Mouse (Mus musculus): Measurements from ENCODE around the gene Arhgdia. TPM values are rescaled to one million over a fixed set of nuclear protein-coding genes. Genes with fewer than 3 reads are reported as not detected.

Arhgdia gene
- polyA plus RNA-seq, 1 experiment from 2014 or later: 458 TPM

DNA sequence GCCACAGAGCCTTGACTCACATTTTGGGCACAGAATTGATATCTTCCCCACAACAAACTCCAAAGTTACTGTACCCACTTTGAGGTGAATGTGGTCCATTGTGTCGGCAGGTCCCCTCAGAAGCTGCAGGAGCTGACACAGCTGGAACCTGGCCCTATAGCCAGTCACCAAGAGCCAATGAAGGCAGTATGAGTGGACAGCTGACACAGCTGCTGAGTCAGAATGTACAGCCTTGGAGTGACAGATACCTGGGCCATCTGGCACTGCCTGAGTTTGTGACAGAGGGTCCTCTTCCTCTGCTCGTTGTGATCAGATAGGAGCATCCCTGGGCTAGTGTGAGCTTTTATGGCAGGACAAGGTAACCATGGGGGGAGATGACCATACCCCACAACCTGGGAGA lies 26.2 kb downstream of the Arhgdia start:
- Histone ChIP-seq H3K36me3 (replicated peaks) (peaks cover 13% of the 10 kb centered on the region; the same call in 1 of the 2 replicates), H3K4me1 (peaks cover 4% of the 10 kb centered on the region), H3K9me3 (no peaks in the 10 kb centered on the region), H3K4me2 (no peak overlapping the region), H3K9ac (no peak overlapping the region), H3K27ac (no peak overlapping the region), H3K27me3 (replicated peaks) (no peaks in the 10 kb centered on the region), H3K4me3 (no peak overlapping the region)
- no peak for ATAC-seq (replicated peaks)
- WGBS: 93% methylated on average over 2 of the region's 2 CpGs

DNA sequence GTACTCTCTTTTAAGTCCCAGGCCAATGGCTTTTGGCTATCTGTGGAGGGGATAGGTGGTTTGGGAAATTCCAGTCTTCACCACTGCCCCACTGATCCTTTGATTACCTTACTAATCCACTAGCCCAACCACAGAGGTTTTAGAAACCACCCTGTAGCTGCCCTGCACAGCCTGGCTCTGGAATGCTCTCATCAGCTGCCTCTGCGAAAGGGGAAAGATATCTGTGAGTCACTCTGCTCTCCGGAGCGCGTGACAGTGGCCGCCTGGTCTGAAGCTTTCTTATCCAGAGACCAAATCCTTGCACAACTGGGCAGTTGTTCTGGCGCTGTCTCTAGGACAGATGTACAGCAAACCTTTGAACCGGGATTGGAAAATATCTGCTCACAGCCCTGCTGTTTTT lies 26.6 kb downstream of the Arhgdia start:
- H3K4me3 ChIP-seq: no peak overlapping the region
- no peaks in the 10 kb centered on the region for H3K27me3 ChIP-seq (replicated peaks)
- no peaks in the 10 kb centered on the region for H3K9me3 ChIP-seq
- no peak overlapping the region for H3K4me2 ChIP-seq
- no peak overlapping the region for H3K27ac ChIP-seq
- ATAC-seq (replicated peaks): no peak
- H3K36me3 ChIP-seq (replicated peaks): peaks cover 9% of the 10 kb centered on the region; the same call in 1 of the 2 replicates
- WGBS: 83% methylated on average over 7 of the region's 7 CpGs
- peaks cover 8% of the 10 kb centered on the region for H3K4me1 ChIP-seq
- H3K9ac ChIP-seq: no peak overlapping the region

DNA sequence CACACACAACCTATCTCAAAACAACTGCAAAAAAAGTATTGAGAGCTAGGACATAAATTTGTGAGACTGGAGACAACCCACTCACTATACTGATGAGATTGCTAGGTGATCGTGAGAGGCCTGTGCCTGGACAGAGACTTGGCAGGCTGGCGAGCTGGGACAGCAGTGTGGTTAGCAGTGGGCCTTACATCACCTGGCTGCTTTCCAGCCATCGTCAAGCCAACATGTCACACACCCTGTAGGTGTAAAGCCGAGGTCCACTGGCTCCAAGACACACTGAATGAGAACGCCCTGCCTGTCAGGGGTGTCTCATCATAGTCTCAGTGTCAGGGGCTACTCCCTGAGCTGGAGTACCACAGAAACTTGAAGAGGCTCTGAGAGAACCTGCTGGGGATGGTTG lies 28.7 kb downstream of the Arhgdia start:
- ATAC-seq (replicated peaks): no peak
- 76% methylated on average over 5 of the region's 5 CpGs for WGBS
- Histone ChIP-seq H3K9ac (no peak overlapping the region), H3K4me1 (peaks cover 21% of the 10 kb centered on the region), H3K27ac (no peak overlapping the region), H3K4me2 (no peak overlapping the region), H3K4me3 (no peak overlapping the region), H3K9me3 (no peaks in the 10 kb centered on the region), H3K27me3 (replicated peaks) (no peaks in the 10 kb centered on the region), H3K36me3 (replicated peaks) (no peaks in the 10 kb centered on the region)

DNA sequence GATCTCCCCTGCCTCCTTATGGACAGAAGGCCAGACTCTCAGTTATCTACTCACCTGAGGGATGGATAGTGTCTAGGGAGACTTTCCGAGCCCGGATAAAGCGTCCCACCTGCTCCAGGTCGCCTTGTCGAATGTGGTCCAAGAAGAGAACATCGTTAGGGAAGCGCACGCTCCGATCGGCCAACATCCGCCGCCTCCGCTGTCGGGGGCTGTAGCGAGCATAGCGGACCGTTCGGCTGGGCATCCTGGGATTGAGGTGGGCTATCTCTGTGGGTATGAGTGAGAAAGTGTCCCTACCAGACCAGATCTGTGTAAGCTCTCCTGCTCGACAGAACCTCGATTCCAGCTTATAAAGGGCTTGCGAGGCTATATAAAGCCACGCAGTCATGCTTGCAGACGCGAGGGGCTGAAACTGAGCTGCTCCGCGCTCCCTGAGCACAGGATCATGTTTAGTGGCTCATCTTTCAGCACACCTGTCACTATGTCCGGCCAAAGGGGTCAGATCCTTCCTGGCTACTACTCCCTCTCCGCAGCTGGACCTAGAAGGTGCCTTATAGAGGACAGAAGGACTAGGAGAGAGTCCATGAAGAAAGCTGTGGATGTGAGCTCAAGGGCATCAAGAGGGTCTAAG lies 30.5 kb downstream of the Arhgdia start, which contains the start of gene Ppp1r27:
Gene Ppp1r27 (minus strand): TSS at position 323 of the 631 bp plus-strand sequence.
- peak within 1 kb of the TSS; percentile 99 for H3K4me3 ChIP-seq
- peak within 1 kb of the TSS; percentile 85 for H3K27ac ChIP-seq
- peaks cover 27% of the 10 kb centered on the region for H3K4me1 ChIP-seq
- H3K36me3 ChIP-seq (replicated peaks): no peaks in the 10 kb centered on the region
- no peaks in the 10 kb centered on the region for H3K27me3 ChIP-seq (replicated peaks)
- no peak for ATAC-seq (replicated peaks)
- 92% methylated on average over 28 of the region's 28 CpGs for WGBS
- H3K9ac ChIP-seq: peak within 1 kb of the TSS; percentile 99
- H3K9me3 ChIP-seq: no peaks in the 10 kb centered on the region
- H3K4me2 ChIP-seq: peak within 1 kb of the TSS; percentile 91

DNA sequence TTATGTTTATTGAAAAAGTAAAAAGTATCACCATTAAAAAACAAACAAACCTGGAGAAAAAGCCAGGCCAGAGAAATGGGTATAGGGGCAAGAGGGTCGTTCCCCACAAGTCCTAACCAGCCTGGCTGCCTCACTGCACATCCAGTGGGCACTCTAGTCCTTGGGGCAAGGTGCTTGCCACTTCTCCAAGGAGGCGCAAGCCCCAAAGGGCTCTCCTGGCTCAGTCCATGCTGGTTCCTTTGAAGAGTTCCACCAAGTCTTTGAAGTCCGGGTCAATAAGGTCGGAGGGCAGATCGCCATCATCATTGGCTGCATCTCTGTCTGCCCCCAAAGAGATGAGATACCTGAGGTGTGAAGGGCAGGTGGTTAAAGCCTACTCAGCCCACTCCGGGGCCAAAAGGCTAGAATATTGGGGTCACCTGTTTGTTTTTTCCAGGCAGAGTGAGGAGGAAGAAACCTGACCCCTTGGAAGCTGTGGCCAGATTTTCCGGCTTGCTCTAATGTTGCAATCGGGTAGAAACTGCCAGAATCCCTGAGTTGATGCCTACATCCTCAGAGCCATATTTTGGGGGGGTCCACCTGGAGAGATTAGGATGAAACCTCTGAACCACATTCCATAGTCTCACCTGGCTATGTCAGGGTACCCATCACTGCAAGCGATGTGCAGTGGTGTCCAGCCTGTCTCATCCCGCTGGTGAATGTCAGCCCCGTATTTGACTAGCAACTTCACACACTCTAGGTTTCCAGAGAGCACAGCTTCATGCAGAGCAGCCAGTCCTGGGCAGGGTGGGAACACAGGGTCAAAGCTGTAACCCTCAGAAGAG lies 31.2 kb downstream of the Arhgdia start:
- Histone ChIP-seq H3K4me2 (peak overlapping the region; percentile 91), H3K4me1 (peaks cover 27% of the 10 kb centered on the region), H3K4me3 (peak overlapping the region; percentile 99), H3K36me3 (replicated peaks) (no peaks in the 10 kb centered on the region), H3K27me3 (replicated peaks) (no peaks in the 10 kb centered on the region), H3K9me3 (no peaks in the 10 kb centered on the region), H3K27ac (peak overlapping the region; percentile 85), H3K9ac (peak overlapping the region; percentile 99)
- WGBS: 64% methylated on average over 11 of the region's 11 CpGs
- peak; percentile 51; the same call in 1 of the 2 replicates for ATAC-seq (replicated peaks)

DNA sequence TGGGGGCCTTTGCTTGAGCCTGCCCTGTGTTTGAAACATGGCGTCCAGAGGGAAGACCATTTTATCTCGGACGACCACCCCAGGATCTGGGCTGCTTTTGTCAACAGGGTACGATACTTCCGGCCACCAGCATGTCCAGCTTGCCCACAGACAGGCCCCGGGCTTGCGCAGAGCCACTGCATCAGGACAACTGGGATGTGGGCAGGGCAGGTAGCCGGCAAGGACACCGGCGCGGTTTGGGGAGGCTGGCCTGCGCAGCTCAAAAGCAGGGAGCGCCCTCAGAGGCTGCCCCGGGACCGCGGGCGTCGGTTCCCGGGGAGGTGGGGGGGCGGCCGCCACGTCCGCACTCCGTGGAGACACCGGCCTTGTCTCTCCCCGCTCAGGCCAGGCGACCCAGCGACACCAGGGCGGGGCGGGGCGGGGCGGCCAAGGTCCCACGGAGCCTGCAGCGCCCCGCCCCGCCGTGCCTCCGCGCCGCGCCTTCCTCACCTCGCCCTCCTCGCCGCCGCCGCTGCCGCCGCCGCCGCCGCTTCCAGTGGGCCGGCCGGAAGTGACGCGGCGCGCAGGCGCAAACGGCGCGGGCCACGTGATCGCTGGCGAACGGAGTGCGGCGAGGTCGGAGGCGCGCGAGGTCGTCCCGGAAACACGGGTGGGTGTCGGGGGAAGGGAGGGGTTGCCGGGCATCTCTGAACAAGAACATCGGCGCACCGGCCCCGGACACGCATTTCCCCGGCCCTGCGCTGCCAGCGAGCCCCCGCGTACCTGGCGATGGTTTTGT lies 32.1 kb downstream of the Arhgdia start, which contains the start of gene Mcrip1:
Gene Mcrip1 (minus strand): TSS at position 560 of the 778 bp plus-strand sequence.
- H3K4me1 ChIP-seq: peaks cover 27% of the 10 kb centered on the region
- ATAC-seq (replicated peaks): peak; percentile 90
- H3K27ac ChIP-seq: peak within 1 kb of the TSS; percentile 85
- no peaks in the 10 kb centered on the region for H3K27me3 ChIP-seq (replicated peaks)
- H3K9ac ChIP-seq: peak within 1 kb of the TSS; percentile 99
- H3K4me2 ChIP-seq: peak within 1 kb of the TSS; percentile 91
- no peaks in the 10 kb centered on the region for H3K9me3 ChIP-seq
- no peaks in the 10 kb centered on the region for H3K36me3 ChIP-seq (replicated peaks)
- peak within 1 kb of the TSS; percentile 99 for H3K4me3 ChIP-seq
- under 1% methylated on average over 65 of the region's 87 CpGs for WGBS

DNA sequence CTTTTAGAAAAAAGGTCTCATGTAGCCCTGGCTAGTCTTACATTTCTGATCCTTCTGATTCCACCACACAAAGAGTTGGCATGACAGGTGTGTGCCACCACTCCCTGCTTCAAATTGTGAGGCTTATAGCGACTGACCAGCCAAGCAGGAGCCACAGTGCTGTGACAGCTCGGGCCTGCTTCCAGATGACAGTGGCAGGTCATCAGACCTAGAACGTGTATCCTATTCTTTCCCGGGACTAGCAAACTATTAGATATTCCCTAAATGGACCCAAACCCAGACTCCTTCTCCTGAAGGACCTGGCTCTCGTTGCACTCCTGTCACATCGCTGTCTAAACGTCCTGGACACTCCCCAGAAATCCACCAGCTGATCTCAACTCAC lies 32.6 kb downstream of the Arhgdia start:
- WGBS: 26% methylated on average over 7 of the region's 7 CpGs
- no peaks in the 10 kb centered on the region for H3K27me3 ChIP-seq (replicated peaks)
- H3K4me3 ChIP-seq: peak overlapping the region; percentile 99
- ATAC-seq (replicated peaks): no peak
- H3K4me2 ChIP-seq: peak overlapping the region; percentile 91
- H3K36me3 ChIP-seq (replicated peaks): peaks cover 5% of the 10 kb centered on the region; the same call in 1 of the 2 replicates
- H3K4me1 ChIP-seq: peaks cover 27% of the 10 kb centered on the region
- H3K27ac ChIP-seq: peak overlapping the region; percentile 85
- H3K9me3 ChIP-seq: no peaks in the 10 kb centered on the region
- peak overlapping the region; percentile 99 for H3K9ac ChIP-seq

DNA sequence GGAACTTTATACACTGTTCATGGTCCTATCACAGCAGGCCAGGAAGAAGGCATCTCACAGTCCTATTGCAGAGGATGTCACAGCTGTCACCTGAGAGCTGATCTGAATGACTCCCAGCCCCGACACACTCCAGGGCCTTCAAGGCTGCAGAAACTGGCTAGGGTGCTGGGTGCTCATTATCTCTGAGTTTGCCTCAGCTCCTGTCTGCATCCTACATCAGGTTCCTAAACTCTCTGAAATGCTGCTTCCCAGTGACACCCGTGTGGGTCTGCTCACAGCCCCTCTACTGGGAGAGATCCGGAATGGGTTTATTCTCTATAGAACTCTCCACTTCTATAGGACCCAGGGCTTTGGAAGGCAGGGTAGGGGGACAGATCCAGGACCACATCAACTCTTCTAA lies 33.2 kb downstream of the Arhgdia start:
- 87% methylated on average over 3 of the region's 3 CpGs for WGBS
- no peaks in the 10 kb centered on the region for H3K27me3 ChIP-seq (replicated peaks)

DNA sequence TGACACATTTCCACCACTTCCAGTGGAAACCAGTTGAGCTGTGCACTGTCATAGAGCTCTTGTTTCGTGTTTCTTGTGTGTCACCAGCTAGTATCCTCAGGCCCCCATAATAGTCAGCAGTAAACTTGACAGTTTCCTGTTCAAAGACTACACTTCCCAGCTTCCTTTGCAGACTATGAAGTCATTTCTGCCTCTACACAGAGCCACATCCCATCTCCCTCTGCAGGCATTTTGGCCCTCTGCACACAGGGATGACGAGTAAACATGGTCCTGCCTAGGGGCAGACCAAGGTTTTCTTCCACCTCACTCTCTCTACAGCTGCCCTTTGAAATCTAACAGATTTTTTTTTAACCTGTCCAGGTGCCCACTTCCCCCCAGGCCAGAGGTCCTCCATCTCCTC lies 34.0 kb downstream of the Arhgdia start:
- Histone ChIP-seq H3K9ac (no peak overlapping the region), H3K27me3 (replicated peaks) (no peaks in the 10 kb centered on the region), H3K27ac (no peak overlapping the region), H3K9me3 (no peaks in the 10 kb centered on the region), H3K4me1 (peaks cover 27% of the 10 kb centered on the region), H3K4me2 (no peak overlapping the region), H3K4me3 (no peak overlapping the region), H3K36me3 (replicated peaks) (peaks cover 18% of the 10 kb centered on the region)
- no peak for ATAC-seq (replicated peaks)
- WGBS: 58% methylated on average over 2 of the region's 2 CpGs

More for the DNA sequence above, 33.2 kb downstream of the Arhgdia start:
- ATAC-seq (replicated peaks): no peak
- Histone ChIP-seq H3K36me3 (replicated peaks) (peaks cover 10% of the 10 kb centered on the region; the same call in 1 of the 2 replicates), H3K4me3 (peak overlapping the region; percentile 99), H3K4me1 (peaks cover 27% of the 10 kb centered on the region), H3K4me2 (peak overlapping the region; percentile 91), H3K9me3 (no peaks in the 10 kb centered on the region), H3K27ac (no peak overlapping the region), H3K9ac (peak overlapping the region; percentile 99; the same call in 1 of the 2 replicates)

DNA sequence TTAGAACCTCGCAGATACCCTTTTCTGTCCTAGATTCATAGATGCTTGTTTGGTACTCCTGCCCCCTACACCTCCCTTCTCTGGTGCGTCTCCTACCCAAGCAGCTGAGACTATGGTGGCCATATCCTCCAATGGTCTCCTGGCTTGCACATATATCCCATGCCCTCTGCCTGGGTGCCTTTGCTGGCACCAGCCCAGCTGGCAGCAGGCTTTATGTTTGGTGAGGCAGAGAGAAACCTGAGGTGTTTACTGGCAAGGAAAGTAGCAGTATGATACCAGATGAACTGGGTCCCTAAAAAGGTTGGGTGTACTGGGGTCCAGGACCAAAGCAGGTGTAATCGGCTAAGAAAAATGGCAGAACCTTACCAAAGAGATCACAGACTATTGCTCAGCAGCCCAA lies 35.5 kb downstream of the Arhgdia start:
- Histone ChIP-seq H3K4me1 (peaks cover 27% of the 10 kb centered on the region), H3K9ac (no peak overlapping the region), H3K4me3 (no peak overlapping the region), H3K27me3 (replicated peaks) (no peaks in the 10 kb centered on the region), H3K9me3 (no peaks in the 10 kb centered on the region), H3K27ac (no peak overlapping the region), H3K36me3 (replicated peaks) (peaks cover 18% of the 10 kb centered on the region), H3K4me2 (no peak overlapping the region)
- 94% methylated on average over 3 of the region's 3 CpGs for WGBS
- ATAC-seq (replicated peaks): no peak

DNA sequence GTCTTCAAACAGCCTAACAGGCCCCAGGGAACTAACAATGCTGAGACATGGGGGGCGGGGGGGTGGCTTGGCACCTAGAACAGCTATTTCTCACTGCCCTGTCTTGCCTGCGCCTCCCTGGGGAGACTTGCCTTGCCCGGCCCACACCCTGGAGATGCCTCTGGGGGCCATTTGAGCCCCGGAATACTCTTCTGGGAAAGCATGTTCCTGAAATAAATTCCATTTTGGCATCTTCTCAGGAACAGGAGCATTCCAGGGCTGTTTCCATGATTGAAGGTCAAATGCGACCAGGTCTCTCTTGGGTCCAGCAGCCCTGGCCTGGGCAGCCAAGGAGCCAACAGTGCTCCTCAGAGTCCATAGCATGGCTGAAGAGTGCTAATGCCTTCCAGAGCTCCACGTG lies 39.0 kb downstream of the Arhgdia start:
- Histone ChIP-seq H3K4me1 (peaks cover 16% of the 10 kb centered on the region), H3K27ac (no peak overlapping the region), H3K27me3 (replicated peaks) (no peaks in the 10 kb centered on the region), H3K9ac (no peak overlapping the region), H3K4me2 (no peak overlapping the region), H3K36me3 (replicated peaks) (peaks cover 18% of the 10 kb centered on the region), H3K4me3 (no peak overlapping the region), H3K9me3 (no peaks in the 10 kb centered on the region)
- no peak for ATAC-seq (replicated peaks)
- 88% methylated on average over 6 of the region's 6 CpGs for WGBS

DNA sequence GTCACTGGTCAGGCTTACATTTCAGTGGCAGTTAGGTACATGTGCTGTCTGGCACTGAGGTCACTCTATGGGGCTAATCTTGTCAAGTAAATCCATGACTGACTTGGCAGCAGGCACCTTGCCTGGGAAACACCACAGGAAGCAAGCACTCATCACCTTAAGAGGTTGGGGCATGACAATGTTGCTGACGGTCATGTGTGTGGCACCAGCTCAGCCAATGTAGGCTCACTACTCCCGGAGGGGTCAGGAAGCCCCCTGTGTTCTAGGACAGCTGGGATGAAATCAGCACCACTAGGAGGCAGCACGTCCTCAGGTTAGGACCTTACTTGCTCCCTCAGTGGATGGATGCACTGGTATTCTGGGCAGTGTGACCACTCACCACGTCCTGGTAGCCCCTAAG lies 39.5 kb downstream of the Arhgdia start:
- Histone ChIP-seq H3K27ac (no peak overlapping the region), H3K4me1 (peaks cover 13% of the 10 kb centered on the region), H3K9me3 (no peaks in the 10 kb centered on the region), H3K9ac (no peak overlapping the region), H3K27me3 (replicated peaks) (no peaks in the 10 kb centered on the region), H3K4me3 (no peak overlapping the region), H3K4me2 (no peak overlapping the region), H3K36me3 (replicated peaks) (peaks cover 18% of the 10 kb centered on the region)
- WGBS: 31% methylated on average over 4 of the region's 4 CpGs
- ATAC-seq (replicated peaks): no peak
